Mouse (Mus musculus) limb, embryonic 12.5 days (tissue): ENCODE measurements around the gene Prkci. TPM values are rescaled to one million over a fixed set of nuclear protein-coding genes. Genes with fewer than 3 reads are reported as not detected.

Experiments used
- ATAC-seq: fragments of 200-750 bp; cut with Nextera tagmentation; 2 replicates; pipeline ENCODE4 v1.8.0; 2017; ENCODE audit warnings: low read depth, moderate TSS enrichment; ENCODE audit not compliant: insufficient number of reproducible peaks, insufficient read depth, low FRiP score, low TSS enrichment
- H3K27ac ChIP-seq: fragments of 300-500 bp; sonication (generic); 2 replicates; pipeline ENCODE4 v1.5.1; 2016; ENCODE audit warnings: mild to moderate bottlenecking, moderate library complexity
- H3K27me3 ChIP-seq: fragments of 300-500 bp; sonication (generic); 2 replicates; pipeline ENCODE4 v1.6.1; 2016; ENCODE audit warnings: mild to moderate bottlenecking, moderate library complexity
- H3K36me3 ChIP-seq: fragments of 300-500 bp; sonication (generic); 2 replicates; pipeline ENCODE4 v1.6.1; 2016; ENCODE audit warnings: mild to moderate bottlenecking, moderate library complexity
- H3K4me1 ChIP-seq: fragments of 300-500 bp; sonication (generic); replicated peaks from 2 replicates; pipeline ENCODE4 v1.6.1; 2016
- H3K4me2 ChIP-seq: fragments of 300-500 bp; sonication (generic); 2 replicates; pipeline ENCODE4 v1.6.1; 2016; ENCODE audit warnings: mild to moderate bottlenecking, moderate library complexity
- H3K4me3 ChIP-seq: fragments of 300-500 bp; sonication (generic); replicated peaks from 2 replicates; pipeline ENCODE4 v1.5.1; 2016; ENCODE audit warnings: mild to moderate bottlenecking
- H3K9ac ChIP-seq: fragments of 300-500 bp; sonication (generic); replicated peaks from 2 replicates; pipeline ENCODE4 v1.6.1; 2016; ENCODE audit warnings: mild to moderate bottlenecking, moderate library complexity
- H3K9me3 ChIP-seq: fragments of 300-500 bp; sonication (generic); 2 replicates; pipeline ENCODE4 v1.6.1; 2016; ENCODE audit warnings: mild to moderate bottlenecking, moderate library complexity
- WGBS: fragments of 180-500 bp; shearing (Covaris S2); methylation state at CpG from one replicate; pipeline ENCODE4 v1.1.7; 2016; 5-methylcytosine and 5-hydroxymethylcytosine counted together
- polyA plus RNA-seq: library from polyadenylated mRNA; unstranded; fragments of >200 nt; fragmentation: Nextera tagmentation; extraction: Ambion mirVana; gene quantifications from 2 replicates; pipeline ENCODE4 v1.2.1, GENCODE M21; 2016

Prkci gene
- 44.9 and 49.8 TPM in 2 replicates for polyA plus RNA-seq

- H3K9ac ChIP-seq, result peak within 1 kb of the TSS; percentile 86
- no peaks in the 10 kb centered on the region for H3K36me3 ChIP-seq
- under 1% methylated on average over 50 of the region's 50 CpGs for WGBS
- peaks cover 34% of the 10 kb centered on the region for H3K4me1 ChIP-seq
- peak within 1 kb of the TSS; percentile 88 for H3K27ac ChIP-seq
- H3K27me3 ChIP-seq, result no peaks in the 10 kb centered on the region
- H3K4me3 ChIP-seq, result peak within 1 kb of the TSS; percentile 86
- H3K9me3 ChIP-seq, result no peaks in the 10 kb centered on the region
- H3K4me2 ChIP-seq, result peak within 1 kb of the TSS; percentile 62
- ATAC-seq, result peak; percentile 96
Observed at GRCm38 (mm10) chr3:30995283-30995898, at the start of gene Prkci. Prkci (plus strand) TSS chr3:30995747.

- H3K27ac ChIP-seq, result no peak overlapping the region
- H3K4me2 ChIP-seq, result no peak overlapping the region
- no peaks in the 10 kb centered on the region for H3K9me3 ChIP-seq
- ATAC-seq, result no peak
- no peak overlapping the region for H3K4me3 ChIP-seq
- WGBS, result 80% methylated on average over 3 of the region's 3 CpGs
- peaks cover 75% of the 10 kb centered on the region for H3K36me3 ChIP-seq
- H3K4me1 ChIP-seq, result no peaks in the 10 kb centered on the region
- no peaks in the 10 kb centered on the region for H3K27me3 ChIP-seq
- H3K9ac ChIP-seq, result no peak overlapping the region
Observed at GRCm38 (mm10) chr3:30951652-30952051, 43.9 kb upstream of the Prkci start.

- WGBS, result 91% methylated on average over 12 of the region's 12 CpGs
- Histone ChIP-seq H3K36me3 (peaks cover 78% of the 10 kb centered on the region), H3K4me1 (no peaks in the 10 kb centered on the region), H3K9ac (no peak overlapping the region), H3K27ac (no peak overlapping the region), H3K4me2 (no peak overlapping the region), H3K27me3 (no peaks in the 10 kb centered on the region), H3K9me3 (no peaks in the 10 kb centered on the region), H3K4me3 (no peak overlapping the region)
- no peak for ATAC-seq
Observed at GRCm38 (mm10) chr3:30952273-30953070, 43.1 kb upstream of the Prkci start.

DNA sequence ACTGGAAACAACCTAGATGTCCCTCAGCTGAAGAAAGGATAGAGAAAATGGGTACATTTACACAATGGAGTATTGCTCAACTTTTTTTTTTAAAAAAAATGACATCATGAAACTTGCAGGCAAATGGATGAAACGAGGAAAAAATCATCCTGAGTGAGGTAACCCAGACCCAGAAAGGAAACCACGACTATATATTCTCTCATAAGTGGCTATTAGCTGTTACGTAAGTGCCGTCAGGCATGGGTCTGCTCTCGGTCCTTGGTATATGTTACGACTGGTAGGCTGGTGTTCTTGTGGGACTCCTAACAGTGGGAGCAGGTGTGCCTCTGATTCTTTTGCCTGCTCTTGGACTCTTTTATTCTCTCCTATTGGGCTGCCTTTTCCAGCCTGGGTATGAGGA is 39.2 kb upstream of the Prkci start:
- no peak overlapping the region for H3K27ac ChIP-seq

GRCm38 (mm10) chr3:30958709-30959108 is 36.8 kb upstream of the Prkci start:
- Histone ChIP-seq H3K27ac (no peak overlapping the region), H3K4me3 (no peak overlapping the region), H3K9me3 (peaks cover 4% of the 10 kb centered on the region; the same call in 1 of the 2 replicates), H3K4me2 (no peak overlapping the region), H3K27me3 (no peaks in the 10 kb centered on the region), H3K4me1 (no peaks in the 10 kb centered on the region), H3K36me3 (peaks cover 90% of the 10 kb centered on the region), H3K9ac (no peak overlapping the region)
- no peak for ATAC-seq
- 85% methylated on average over 2 of the region's 2 CpGs for WGBS

More for the DNA sequence above, 39.2 kb upstream of the Prkci start:
- Histone ChIP-seq H3K9me3 (no peaks in the 10 kb centered on the region), H3K9ac (no peak overlapping the region), H3K4me1 (no peaks in the 10 kb centered on the region), H3K27me3 (no peaks in the 10 kb centered on the region), H3K4me3 (no peak overlapping the region), H3K36me3 (peaks cover 89% of the 10 kb centered on the region), H3K4me2 (no peak overlapping the region)
- ATAC-seq, result no peak
- 94% methylated on average over 6 of the region's 6 CpGs for WGBS

GRCm38 (mm10) chr3:30959868-30960831 is 35.4 kb upstream of the Prkci start:
- Histone ChIP-seq H3K9me3 (peaks cover 4% of the 10 kb centered on the region; the same call in 1 of the 2 replicates), H3K27me3 (no peaks in the 10 kb centered on the region), H3K4me3 (no peak overlapping the region), H3K9ac (no peak overlapping the region), H3K4me1 (no peaks in the 10 kb centered on the region), H3K27ac (no peak overlapping the region), H3K36me3 (peaks cover 93% of the 10 kb centered on the region), H3K4me2 (no peak overlapping the region)
- WGBS, result 82% methylated on average over 7 of the region's 7 CpGs
- ATAC-seq, result no peak

- Histone ChIP-seq H3K4me3 (no peak overlapping the region), H3K36me3 (peaks cover 77% of the 10 kb centered on the region), H3K4me1 (peaks cover 4% of the 10 kb centered on the region), H3K9me3 (peaks cover 4% of the 10 kb centered on the region; the same call in 1 of the 2 replicates), H3K9ac (no peak overlapping the region), H3K27me3 (no peaks in the 10 kb centered on the region), H3K4me2 (no peak overlapping the region), H3K27ac (no peak overlapping the region)
- 93% methylated on average over 4 of the region's 4 CpGs for WGBS
- ATAC-seq, result no peak
Observed at GRCm38 (mm10) chr3:30963100-30963499, 32.4 kb upstream of the Prkci start.

GRCm38 (mm10) chr3:30964216-30964615 is 31.3 kb upstream of the Prkci start:
- no peak overlapping the region for H3K9ac ChIP-seq
- no peaks in the 10 kb centered on the region for H3K27me3 ChIP-seq
- peaks cover 7% of the 10 kb centered on the region for H3K4me1 ChIP-seq
- H3K36me3 ChIP-seq, result peaks cover 66% of the 10 kb centered on the region
- peaks cover 4% of the 10 kb centered on the region; the same call in 1 of the 2 replicates for H3K9me3 ChIP-seq
- WGBS, result 93% methylated on average over 3 of the region's 3 CpGs
- no peak for ATAC-seq
- no peak overlapping the region for H3K4me2 ChIP-seq
- no peak overlapping the region for H3K4me3 ChIP-seq
- H3K27ac ChIP-seq, result no peak overlapping the region

GRCm38 (mm10) chr3:30965644-30966043 is 29.9 kb upstream of the Prkci start:
- no peak for ATAC-seq

DNA sequence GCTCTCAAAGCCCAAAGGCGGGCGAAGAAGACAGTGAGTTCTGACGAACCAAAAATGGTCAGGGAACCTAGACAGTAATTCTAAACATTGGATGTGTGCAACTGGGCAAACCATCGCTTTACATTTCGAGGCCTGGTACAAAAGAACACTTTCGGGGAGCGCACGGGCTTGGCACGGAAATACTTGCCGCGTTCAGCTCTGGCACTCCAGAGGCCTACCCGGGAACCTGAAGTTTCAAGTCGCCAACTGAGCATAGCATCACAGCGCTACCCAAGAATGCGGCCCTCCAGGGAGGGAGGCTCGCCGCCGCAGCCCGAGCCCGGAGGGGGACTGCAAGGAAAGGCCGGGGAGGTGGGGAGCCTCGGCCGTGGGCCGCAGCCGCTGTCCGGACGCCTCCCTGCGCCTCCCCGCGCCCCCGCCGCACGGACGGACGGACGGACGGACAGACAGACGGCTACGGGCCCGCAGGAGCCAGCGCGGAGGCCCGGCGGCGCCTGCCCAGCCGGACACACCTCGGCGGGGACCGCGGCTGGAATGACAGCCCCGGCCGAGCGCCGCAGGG is 26.9 kb upstream of the Prkci start:
- ATAC-seq, result peak; percentile 77
- no peaks in the 10 kb centered on the region for H3K27me3 ChIP-seq
- peak overlapping the region; percentile 87 for H3K27ac ChIP-seq
- peak overlapping the region; percentile 97 for H3K9ac ChIP-seq
- peaks cover 28% of the 10 kb centered on the region for H3K36me3 ChIP-seq
- peak overlapping the region; percentile 98 for H3K4me3 ChIP-seq
- H3K4me2 ChIP-seq, result peak overlapping the region; percentile 69
- peaks cover 7% of the 10 kb centered on the region for H3K4me1 ChIP-seq
- under 1% methylated on average over 54 of the region's 54 CpGs for WGBS
- no peaks in the 10 kb centered on the region for H3K9me3 ChIP-seq

More at GRCm38 (mm10) chr3:30965644-30966043, 29.9 kb upstream of the Prkci start:
- Histone ChIP-seq H3K9me3 (peaks cover 4% of the 10 kb centered on the region; the same call in 1 of the 2 replicates), H3K36me3 (peaks cover 52% of the 10 kb centered on the region), H3K4me1 (peaks cover 7% of the 10 kb centered on the region), H3K27ac (no peak overlapping the region), H3K4me3 (no peak overlapping the region), H3K9ac (no peak overlapping the region), H3K27me3 (no peaks in the 10 kb centered on the region), H3K4me2 (no peak overlapping the region)
- WGBS, result 95% methylated on average over 13 of the region's 13 CpGs
